Mouse (Mus musculus) MEL-GATA-1-ER (cell line): ENCODE measurements around the gene Lrba.

Experiments
- DNase-seq: peaks from one replicate; pipeline ENCODE4 v3.0.0-alpha.2; 2012; ENCODE audit warnings: low read depth; ENCODE audit errors: extremely low read depth

Lrba gene

DNA sequence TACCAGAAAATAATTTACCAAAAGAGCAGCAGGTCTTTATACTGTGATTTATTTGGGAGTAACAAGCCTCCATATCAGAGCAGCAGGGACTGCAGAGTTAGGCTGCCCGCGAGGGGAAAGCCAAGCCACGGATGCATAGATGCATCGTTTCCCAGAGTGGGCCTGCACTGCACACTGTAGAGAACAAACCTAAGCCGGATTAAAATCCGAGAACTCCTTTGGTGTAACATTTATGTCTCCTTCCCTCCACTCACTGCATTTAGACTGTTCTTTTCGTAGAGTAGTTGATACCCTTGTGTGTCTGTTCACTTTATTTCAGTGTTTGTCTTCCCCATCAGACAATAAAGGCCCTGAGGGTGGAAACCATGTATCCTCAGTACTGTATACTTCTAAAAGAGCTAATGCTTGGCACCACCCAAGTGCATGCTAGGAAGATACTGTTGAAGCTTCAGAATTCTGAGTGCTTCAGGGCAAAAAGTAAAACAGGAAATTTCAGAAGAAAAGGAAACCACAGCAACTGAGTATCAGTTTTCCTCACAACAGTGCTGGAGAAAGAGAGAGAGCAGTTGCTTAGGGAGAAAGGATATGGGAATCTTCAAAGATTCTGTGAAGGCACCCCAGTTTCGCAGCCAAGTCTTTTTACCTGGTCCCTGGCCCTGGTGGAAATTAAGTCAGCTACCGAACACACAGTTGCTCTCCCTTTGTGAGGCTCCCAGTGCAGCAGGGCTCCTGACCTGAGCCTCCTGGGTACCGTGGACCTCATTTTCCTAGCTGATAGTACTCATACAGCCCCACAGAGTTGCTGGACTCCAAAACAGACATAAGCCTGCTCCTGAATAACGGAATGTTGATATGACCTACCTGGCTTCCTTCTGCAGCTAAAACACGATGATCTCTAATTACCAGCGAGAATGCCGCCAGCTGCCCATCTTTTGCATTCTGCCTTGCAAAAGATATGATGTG is 530.4 kb downstream of the Lrba start:
- DNase-seq: no peak

DNA sequence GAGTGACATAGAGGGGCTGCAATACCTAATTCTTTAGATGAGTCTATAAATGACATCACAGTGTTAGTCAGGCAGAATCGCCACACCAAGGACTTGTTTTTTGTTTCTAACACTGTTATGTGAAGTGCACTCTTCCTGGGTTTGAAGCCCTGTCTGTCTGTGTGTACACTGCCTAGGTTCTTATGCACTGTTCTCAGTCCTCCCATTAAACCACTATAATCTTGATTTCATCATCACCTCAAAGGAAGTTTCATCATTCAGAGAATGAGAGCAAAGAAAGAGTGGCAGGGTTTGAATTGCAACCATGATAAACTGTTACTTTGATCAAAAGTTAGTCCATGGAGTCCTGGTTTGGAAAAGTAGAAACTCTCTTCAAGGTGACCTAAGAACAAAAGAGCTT is 532.1 kb downstream of the Lrba start:
- no peak for DNase-seq

DNA sequence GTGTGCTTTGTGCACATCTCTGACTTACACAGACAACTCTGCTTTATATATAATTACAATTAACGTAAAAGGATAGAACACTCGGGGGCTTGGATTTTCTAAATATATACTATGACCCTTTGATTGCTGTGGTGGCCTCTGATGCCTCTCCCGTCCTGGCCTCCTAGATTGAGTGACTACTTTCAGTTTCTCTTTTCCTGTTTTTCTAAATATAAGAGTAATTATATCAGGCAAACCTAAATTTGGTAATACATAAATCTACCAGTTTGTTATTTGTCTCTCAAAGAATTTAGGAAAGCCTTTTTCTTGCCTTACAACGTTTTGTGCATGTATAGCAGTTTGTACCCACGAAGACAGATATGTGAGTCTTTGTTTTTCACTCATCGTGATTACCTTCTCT is 534.2 kb downstream of the Lrba start:
- DNase-seq: no peak

DNA sequence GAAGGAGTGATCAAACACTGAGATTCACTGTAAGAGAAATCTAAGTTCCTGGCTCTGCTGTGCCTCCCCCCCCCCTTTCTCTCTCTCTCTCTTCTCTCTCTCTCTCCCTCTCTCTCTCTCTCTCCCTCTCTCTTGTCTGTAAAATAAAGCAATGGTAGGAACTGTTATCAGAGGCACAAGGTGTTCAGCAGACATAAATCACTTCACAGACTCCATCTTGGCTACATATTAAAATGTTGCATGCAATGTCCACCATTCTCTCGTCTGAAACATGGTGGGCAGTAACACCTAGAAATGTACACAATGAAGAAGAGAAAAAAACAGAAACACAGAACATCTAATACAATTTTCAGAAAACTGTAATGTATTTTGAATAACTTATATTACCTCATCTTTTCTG is 534.9 kb downstream of the Lrba start:
- no peak for DNase-seq

DNA sequence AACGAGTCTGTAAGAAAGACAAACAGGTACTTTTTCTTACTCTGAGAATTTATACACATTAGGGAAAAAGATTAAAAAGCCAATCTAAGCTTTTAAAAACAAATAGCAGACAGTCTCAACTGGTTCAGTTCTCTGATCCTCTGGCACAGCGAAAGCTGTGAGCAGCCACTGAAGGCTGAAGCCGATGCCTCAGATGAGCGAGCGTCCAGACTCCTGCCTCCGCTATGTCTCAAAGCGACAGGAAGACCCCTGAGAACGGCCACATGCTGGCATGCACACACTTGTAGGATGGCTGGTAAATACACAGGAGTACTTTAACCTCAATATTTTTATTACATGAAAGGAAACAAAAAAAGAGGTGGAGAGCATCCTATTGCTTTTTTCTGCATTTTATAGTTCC is 535.4 kb downstream of the Lrba start:
- DNase-seq: no peak

DNA sequence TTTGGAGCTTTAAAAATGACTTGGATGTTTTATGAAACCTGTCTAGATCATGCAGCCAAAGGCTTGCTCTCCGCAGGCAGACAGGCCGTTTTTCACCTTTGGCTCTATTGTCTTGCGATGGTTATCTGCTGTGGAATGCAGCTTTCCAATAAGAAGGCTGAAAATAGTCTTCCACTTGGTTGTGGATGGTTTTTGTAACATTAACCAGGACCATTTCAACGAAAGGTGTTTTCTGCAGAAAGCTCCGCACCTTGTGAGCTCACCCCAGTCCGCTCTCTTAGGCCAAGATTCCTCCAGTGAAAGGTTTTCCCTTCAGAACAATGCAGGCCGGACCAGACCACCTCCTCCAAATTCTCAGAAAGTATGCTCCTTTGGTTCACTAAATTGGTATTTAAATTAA is 536.0 kb downstream of the Lrba start:
- DNase-seq: no peak

DNA sequence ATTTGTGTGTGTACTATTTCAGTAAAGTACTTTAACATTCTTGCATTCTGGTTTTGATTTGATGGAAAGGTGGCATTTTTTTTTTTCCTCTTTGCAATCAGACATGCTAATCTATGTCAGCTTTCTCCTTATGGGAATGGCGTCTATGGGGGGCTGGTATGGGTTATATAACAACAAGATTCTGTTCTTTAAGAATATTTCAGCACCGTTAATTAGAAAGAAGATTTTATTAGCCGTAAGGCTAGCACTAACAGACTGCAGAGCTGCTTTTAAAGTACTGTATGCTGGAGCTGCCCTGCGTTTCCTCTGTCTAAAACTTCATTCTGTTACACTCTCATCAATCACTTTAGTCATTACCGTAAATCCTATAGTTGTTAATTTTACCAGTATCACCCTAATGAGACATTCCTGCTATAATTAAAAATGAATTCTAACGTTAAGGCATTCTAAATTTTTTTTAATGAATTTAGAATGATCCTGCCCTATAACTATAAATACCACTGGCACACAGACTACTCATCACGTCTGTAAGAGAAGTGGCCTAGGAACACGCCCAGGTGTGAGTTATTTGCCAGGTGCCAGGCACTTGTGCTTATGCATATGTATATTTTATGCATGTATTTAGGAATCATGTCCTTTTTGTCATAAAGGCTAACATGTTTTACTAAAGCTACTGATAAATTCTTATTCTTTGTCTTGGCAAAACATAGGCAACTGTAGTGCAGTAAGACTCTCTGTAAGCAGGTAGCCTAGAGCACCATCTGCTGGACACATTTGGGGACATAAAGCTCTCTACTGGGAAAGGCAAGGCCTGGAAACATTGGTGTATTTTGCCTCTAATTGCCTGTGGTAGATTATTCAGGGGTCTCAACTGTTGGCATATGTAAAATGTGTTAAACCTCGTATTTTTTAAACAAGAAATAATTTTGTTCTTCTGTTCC is 536.9 kb downstream of the Lrba start:
- peak; percentile 43 for DNase-seq

DNA sequence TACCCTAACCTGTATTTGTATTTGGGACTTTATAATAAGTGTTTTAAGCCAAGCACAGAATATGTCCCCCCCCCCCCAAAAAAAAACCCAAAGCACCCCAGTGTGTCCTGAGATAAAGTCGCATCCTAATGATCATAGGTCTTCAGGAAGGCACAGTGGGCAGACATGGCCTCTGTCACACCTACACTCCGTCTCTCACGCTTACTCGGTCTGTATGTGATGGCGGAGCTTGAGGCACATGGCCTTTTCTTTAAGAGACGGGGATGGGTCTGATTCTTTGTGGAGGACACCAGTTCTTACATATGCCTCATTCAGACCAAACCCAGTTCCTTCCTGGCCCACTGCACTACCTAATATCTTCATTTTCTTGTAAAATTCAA is 537.5 kb downstream of the Lrba start:
- DNase-seq: no peak

DNA sequence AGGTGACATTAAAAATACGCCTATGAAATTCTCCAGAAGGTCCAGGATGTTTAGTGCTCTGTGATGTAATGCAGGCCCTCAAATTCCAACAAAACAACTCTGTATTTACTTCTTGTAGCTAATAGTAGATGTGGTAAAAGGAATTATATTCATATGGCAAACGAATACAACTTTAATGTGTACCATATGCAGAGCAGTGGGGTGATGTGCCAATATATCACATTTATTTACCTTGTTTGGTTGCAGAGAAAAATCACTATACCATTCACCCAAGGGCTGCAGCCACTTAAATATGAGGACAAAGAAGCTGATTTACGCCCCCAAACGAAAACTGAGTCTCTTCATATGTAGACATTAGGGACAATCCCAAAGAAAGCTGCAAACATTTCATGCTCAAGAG is 538.0 kb downstream of the Lrba start:
- no peak for DNase-seq

DNA sequence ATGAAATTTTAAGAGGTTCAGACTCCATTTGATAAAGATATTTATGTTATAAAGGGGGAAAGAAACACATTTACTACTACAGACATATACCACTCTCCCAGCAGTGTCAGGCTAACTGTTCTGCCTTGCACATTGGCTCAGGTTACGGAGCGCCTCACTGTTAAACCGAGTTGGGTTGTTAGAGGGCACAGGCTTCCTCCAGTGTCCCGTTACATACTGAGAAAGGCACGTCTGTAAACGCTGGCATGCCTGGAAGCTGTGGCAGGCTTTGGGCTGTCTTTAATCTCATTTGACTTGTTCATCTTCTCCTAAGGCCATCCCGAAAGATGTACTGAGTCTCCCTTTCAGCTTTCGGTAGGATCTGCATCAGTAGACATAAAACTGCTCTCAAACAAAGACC is 544.1 kb downstream of the Lrba start:
- no peak for DNase-seq

DNA sequence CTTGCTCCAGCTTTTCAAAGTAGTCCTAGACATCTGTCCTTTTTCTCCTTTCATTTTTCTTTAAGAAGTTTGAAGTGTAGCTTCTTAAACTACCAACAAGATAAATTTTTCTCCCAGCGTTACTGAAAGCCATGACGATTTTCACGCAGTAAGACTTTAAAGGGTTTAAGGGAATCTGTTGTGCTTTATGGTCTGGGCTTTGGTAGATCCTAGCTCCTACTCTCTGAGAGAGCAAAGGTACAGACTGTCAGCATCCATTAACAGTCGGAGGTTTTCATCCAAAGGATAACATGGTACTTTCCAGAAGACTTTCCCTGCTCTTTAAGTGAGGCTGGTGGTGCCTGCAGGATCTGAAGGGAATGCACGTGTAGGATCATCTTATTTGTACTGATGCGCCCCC is 544.5 kb downstream of the Lrba start:
- DNase-seq: no peak

DNA sequence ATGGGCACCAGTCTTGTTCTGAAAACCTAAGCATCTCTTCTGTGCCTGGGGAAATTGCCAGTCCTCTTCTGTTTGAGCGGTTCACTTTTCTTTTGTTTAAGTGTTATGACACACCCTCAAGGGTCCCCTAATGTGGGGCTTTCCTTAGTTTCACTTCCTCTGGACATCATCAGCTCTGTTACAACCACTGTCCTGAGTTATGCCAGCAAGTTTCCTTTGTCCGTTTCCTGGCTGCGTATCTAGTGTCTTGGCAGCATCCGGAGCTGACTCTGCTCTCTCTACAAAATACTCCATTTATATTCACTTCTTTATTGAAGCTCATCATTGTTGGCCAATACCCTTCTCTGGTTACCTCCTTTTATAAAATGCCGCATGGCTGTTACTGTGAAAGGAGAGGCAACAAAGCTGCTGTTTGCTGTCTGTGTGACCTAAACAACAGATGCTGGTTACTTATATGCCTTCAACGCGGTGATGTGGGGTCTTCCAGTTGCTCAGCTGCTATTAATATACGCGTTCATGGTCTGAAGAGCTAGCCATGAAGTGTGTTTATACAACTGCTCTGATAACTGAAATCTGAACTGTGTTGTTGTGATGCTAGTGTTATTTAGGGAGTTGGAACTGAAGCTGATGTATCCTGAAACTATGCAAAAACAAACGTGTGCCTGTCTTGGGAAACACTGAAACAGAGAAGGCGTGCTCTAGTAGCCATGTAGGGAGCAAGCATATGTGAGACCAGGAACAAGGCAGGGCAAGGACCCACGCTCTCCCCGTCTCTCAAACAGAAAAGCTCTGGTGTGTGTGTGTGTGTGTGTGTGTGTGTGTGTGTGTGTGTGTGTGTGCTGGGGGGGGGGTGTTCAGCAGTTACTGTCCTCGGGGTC is 550.3 kb downstream of the Lrba start:
- DNase-seq: no peak

DNA sequence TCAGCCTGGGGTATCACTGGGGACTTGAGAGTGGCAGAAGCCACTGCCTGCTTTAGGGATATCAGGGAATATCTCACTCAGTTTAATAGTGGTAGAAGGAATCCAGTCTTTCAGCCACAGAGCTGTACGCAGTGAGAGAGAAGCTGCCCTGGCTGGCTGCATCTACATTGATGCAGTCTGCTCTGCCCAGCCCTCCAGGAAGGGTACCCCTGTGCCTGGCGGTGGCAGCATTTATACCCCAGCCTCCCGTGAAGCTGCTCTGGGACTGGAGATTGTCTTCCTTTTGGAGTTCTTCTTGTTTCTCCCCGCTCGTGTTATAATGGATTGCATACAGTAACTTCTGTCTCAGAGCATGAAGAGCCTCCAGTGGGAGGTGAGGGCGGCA is 551.0 kb downstream of the Lrba start:
- no peak for DNase-seq

DNA sequence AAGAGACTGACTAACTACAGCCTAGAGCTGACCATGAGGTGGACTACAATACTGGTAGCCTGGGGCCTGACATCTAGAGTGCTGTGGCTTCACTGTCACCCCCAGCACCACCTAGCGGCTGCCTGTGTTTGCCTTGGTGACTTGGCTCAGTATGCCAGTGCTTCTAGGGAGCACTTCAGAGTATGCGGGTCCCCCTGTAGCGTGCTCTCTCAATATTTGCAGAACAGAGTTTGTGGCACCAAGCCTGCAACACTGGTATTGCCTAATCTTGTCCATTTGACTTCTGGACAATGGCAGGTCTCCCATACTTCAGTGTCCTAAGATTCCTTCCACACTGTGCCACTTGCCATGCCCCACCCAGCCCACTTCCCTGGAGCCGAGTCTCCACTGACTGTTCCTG is 555.2 kb downstream of the Lrba start:
- no peak for DNase-seq

DNA sequence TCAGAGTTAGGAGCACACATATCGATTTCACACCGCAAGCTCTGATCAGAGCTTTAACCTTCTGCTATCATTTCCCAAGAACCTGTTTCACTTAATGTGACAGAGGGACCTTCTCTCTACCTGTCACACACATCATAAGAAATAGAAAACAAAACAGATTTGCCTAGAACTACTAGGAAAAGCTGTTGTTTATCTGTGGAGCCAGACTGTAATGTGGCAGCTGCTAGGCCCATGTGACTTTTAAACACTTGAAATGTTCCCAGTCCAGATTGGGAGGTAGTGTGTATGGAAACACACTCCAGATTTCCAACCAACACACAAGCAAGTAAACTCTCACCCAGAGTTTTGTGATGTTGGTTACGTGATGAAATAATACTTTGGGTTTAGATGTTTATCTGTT is 559.6 kb downstream of the Lrba start:
- no peak for DNase-seq

DNA sequence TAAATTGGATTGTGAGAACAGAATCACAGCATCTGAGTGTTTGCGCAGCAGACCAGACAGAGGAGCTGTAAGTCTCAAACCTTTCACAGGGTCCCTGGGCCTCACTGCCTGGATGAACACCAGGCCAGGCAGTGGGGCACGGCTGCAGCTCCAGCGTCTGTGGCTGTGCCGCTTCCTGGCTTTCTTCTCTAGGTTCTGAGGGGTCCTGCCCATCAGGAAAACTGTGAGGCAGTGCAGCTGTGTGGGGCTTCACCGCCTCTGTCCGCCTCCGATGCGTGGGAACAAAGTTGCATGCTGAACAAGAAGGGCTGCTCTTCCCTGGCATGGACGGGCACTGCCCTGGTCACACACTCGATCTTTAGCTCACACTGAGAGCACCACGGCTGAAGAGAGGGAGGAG is 560.5 kb downstream of the Lrba start:
- no peak for DNase-seq

DNA sequence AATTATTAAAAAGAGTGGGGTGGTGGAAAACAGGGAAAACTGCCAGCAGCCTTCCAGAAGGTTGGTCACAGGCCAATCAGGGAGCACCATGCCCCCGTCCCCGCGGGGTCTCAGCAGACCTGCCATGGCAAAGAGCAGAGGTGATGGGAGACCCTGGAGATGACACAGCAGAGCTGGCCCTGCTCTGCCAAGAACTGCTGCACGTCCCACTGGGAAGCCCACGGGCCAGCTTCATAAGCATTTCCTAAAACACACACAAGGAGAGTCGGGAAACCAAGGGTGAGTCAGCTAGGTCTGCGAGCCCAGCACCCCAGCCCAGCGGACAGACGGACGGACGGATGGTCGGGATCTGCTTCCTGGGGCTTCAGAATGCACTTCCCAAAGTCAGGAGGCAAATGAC is 561.8 kb downstream of the Lrba start:
- DNase-seq: no peak

DNA sequence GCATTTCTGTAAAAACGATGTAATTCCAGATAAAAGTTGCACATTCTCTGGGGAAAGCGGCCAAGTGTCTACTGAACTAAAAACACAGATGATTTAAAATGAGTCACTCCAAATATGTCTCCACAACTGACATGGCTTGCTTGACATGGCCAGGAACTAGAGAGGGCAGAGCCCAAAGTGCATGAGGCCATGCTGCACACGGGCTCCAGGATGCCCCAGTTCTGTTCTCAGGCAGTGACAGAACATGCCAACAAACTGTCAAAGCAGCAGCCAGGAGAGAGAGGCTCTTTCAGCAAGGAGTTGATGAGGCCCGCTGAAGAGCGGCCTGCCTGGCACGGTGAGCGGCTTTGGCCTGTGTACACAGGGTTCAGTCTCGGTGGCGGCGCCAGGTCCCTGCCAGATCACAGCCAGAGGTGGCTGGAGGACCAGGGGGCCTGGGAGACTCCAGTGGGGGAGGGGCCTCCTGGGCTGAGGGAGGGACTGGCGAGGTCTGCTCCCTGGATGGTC is 562.4 kb downstream of the Lrba start:
- no peak for DNase-seq

DNA sequence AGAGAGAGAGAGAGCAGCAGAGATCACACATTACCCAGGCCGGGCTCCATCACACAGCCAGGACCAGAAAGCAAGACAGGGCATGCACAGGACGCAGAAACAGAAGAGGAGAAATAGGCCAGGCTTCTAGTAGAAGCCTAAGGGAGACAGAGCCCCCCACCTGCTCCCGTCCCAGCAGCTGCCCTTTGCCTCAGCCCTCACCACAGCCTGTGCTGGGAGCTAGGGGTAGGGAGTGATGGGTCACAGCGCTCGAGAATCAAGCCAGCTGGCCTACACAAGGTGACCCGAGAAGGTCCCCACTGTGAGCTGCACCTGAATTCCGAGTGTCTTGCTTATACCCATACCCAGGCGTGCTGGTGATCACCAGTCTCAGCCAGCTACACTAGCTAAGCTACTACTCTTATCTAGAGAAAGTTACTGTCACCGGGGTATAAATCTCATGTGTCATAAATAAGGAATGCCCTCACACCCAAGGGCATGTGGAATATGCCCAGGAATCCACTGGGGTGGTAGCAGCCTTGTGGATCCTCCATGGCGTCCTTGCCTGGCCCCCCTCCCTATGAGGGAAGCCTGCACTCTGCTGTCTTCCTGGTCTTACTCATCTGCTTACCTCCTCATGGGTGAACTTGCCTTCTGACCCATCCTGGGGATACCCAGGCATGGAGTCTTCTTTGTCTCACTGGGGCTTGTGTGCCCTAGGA is 563.1 kb downstream of the Lrba start:
- DNase-seq: no peak

DNA sequence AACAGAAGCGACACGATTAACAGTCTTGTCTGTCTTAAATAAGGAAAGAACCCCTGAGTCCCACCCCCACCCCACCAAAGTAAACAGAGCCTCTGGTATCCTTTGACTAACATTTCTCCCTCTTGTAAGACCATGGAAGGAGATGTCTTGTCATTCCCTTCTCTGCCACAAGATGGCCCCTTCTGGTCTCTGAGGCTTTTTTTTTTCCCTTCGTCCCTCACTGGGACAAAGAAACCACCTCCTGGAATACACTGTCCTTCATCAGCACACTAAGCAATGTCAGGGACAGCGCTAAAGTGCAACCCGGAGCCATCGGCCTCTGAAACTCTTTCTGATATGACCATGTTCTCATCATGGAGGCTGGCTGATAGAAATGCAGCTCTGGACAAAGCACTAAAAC is 564.2 kb downstream of the Lrba start:
- DNase-seq: peak; percentile 51

DNA sequence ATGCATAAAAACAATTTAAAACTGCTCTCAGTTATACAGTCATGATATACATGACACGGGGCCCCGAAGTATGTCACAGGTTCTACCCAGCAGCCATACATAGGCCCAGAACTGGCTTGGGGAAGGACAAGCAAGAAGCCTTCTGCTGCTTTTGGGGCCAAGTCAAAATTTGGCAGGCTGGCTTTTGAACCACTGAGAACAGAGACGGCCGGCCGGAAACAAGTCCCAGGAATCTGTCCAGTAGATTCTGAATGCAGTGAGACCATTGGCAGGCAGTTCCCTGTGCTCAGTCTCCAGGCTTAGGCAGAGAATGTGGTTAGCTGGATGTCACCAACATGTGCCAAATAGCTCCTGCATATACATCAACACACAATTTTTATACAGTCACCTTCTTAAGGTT is 565.3 kb downstream of the Lrba start:
- DNase-seq: no peak
